Mouse (Mus musculus): ENCODE data around the gene Exd2.
A peak's percentile ranks its signal among the peaks of the same experiment; 100 is the strongest.

Exd2 gene

DNA sequence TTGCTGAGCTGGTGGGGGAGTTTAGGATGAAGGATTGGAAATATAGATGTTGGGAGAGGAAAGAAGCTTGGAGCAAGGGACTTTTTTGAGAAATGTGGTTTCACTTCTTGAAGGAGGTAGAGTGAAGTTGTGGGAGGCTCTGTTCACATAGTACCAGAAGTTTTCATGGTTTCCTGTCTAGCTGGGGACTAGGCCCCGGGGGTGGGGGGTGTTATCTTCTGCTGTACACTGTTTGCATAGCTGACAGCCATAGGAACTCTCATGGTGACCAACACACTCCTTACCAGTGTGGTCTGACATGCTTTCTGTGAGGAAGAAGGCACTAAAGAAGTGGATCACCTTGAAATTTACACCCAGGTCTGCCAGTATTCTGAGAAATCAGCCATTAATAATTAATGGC is 32.8 kb downstream of the Exd2 start:
- no peak for DNase-seq (ENCODE audit: low spot score in 2 of 2)

- DNase-seq (ENCODE audit: low spot score in 2 of 2): no peak
Measured at GRCm38 (mm10) chr12:80498356-80498755, 35.5 kb downstream of the Exd2 start.

GRCm38 (mm10) chr12:80500506-80500905 is 37.6 kb downstream of the Exd2 start:
- DNase-seq (ENCODE audit: low spot score in 2 of 2): no peak

DNA sequence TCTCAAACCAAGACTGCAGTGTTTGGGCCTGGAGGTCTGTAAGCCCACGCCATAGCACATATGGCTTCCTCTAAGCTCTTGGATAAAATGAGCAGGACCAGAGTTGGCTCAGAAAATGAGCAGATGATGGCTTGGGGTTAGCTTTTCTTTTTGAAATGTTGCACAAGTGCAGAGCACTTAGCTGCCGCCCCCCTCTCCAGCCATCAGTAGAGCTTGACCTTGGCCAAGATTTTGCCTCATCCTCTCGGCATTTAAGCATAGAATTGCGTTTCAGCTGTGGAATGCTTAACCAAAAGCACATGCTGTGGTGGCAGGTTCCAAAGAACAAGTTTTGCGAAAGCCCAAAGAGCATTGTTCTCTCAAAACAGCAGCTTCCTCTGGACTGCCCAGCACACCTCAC is 41.8 kb downstream of the Exd2 start:
- no peak for DNase-seq (ENCODE audit: low spot score in 2 of 2)

DNA sequence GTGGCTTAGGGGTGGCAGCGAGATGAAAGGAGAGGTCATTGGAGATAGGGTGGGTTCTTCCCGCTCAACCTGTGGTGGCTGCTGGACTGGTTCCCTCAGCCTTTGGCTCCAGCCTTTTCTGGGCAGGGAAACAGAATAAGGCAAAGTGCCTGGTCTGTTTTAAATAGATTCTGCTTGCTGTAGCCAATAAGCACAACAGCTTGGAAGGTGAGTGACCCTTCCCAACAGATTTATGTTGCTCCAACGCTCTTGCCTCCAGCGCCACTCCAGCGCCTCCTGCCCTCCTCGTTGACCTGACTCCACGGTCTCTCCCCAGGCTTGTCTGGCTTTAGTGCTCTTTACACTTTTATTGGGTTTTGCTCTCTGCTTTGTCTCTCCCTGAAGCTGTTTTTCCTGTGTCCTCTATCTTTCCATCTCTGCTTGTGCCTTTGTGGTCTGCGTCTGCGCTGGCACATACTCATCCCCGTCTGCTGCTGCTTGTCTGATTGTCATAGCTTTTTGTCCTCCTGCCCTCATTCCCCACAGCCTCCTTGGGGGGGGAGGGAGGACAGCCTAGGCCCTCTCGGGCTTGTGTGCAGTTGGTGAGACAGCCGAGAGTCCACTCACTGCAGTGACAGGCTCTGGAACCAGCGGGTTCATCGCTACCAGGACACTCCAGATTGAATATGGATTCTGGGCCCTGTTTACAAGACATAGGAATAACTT is 44.3 kb downstream of the Exd2 start:
- DNase-seq (ENCODE audit: low spot score in 2 of 2): no peak

DNA sequence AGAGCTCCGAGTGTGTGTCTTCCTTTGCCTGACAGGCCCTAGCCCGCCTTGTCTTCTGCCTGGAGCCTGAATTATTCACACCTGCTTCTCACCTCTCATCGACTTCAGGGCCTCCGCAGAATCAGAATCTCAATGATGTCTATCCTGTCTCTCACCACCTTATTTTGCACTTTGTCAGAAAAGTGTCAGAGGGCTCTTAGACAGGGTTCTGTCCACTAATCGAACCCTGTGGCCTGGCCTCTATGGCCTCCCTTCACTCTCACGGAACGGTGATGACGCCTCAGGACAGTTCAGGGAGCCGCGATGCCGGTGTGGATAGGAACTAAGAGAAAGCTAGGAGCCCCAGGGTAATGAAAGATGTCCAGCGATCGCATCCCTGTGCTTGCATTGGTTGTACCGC is 55.1 kb downstream of the Exd2 start, which contains the start of gene Galnt16:
Galnt16 (plus strand) TSS at position 301 of the 400 bp plus-strand sequence.
- DNase-seq (ENCODE audit: low spot score in 2 of 2): no peak

- DNase-seq (ENCODE audit: low spot score in 2 of 2): peak in 1 of 2 experiments; percentile 18
Measured at GRCm38 (mm10) chr12:80518393-80518756, 55.5 kb downstream of the Exd2 start.

DNA sequence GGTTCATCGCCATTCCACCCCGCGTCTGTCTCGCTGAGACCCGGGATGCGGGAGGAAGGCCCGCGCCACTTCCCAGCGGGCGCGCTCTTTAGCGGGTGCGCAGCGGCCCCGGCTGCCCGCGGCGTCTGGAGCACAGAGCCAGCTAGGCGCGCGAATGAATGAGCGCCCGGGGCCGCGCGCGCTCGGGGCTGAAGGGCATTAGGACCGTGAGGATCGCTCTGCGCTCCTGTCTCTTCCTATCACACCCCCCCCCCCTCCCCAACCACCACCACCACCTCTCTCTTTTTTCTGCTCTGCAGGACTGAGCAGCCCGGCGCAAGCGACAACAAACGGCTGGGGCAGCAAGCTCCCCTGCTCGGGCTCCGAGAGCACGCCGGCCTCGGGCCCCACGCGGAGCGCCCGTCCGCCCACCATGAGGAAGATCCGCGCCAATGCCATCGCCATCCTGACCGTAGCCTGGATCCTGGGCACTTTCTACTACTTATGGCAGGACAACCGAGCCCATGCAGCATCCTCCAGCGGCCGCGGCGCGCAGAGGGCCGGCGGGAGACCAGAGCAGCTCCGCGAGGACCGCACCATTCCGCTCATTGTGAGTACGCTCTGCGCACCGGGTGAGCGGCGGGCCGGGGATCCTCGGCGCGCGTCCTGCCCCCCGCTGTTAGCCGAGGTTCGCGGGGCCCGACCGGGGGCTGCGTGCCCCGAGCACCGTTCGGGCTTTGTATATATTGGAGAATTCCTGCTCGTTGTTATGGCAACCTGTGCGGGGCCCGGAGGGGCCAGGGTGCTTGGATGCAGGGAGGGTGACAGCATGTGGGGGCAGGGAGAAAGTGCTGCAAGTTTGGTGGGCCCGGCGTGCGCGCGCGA is 56.1 kb downstream of the Exd2 start:
- peak in 1 of 2 experiments; percentile 23 for DNase-seq (ENCODE audit: low spot score in 2 of 2)

GRCm38 (mm10) chr12:80519621-80520332 is 56.9 kb downstream of the Exd2 start:
- DNase-seq (ENCODE audit: low spot score in 2 of 2): peak in 1 of 2 experiments; percentile 30

GRCm38 (mm10) chr12:80522006-80522405 is 59.1 kb downstream of the Exd2 start:
- DNase-seq (ENCODE audit: low spot score in 2 of 2): no peak

DNA sequence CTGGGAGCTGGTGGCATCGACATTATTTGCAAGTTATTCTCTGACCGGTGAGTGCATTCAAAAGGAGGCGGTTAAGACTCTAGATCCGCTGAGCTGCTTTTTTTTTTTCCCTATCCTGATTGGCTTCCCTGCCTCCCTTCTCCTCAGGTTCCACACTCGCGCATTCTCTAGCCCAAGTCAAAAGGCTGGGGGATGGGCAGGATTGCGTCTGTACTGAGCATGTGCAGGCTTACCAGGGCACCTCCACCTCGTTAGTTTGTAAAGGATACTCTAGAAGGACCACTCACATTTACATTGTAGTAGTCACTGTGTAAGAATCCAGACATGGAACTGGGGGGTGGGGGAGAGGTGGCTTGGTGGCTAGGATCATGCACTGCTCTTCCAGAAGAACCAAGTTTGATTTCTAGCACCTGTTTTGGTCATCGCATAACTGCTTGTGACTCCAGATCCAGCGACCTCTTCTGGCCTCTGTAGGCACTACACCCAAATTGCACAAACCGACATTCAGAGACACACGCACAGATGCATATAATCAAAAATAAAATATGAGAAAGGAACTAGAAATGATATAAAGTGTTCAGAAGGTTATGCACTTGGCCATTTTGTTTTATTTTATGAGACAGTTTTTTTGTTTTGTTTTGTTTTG is 61.5 kb downstream of the Exd2 start:
- no peak for DNase-seq (ENCODE audit: low spot score in 2 of 2)

GRCm38 (mm10) chr12:80525513-80525912 is 62.6 kb downstream of the Exd2 start:
- no peak for DNase-seq (ENCODE audit: low spot score in 2 of 2)

GRCm38 (mm10) chr12:80526511-80526910 is 63.6 kb downstream of the Exd2 start:
- no peak for DNase-seq (ENCODE audit: low spot score in 2 of 2)

DNA sequence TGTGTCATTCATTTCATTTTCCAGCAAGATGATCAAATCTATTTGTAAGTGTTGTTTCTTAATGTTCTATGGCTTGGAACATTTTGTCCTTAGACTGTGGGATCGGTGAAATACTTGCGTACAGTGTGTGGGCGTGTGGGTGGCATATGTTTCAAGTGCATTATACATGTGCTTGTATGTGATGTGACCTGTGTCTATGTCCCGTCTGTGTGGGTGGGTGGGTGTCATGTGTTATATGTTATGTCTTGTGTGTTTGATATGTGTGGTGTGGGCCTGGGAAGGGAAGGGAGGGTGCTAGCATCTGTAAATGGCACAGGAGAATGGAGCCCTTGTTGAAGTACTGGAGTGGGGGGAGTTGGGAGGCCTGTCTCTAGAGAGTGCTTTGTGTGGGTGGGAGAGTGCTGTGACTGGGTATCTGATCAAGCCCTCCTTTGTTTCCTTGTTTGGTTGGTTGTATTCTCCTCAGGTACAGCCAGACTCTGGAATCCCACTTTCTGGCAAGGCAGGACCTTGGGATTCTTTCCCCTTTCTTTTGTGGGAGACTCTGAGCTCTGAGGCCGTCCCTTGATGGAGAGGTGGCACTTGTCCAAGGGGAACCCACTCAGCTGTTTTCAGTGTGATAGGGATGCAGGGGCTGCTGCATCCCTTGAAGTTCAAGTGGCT is 65.0 kb downstream of the Exd2 start:
- no peak for DNase-seq (ENCODE audit: low spot score in 2 of 2)

DNA sequence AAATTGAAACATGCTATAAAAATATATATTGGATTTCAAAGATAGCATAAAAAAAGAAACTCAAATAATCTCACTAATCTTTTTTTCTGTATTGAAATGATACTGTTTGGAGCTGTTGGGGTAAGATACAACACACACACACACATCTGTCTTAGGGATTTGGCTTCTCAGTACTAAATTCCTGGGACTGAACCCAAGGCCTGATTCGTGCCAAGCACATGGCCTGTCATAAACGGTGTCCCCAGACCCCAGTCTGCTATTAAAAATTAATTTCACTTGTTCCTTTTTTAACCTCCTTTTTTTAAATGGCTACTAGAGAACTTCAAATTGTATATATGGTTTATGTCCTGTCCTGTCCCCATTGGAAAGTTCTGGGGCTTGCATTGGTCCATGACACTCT is 67.2 kb downstream of the Exd2 start:
- no peak for DNase-seq (ENCODE audit: low spot score in 2 of 2)

GRCm38 (mm10) chr12:80530630-80531029 is 67.7 kb downstream of the Exd2 start:
- no peak for DNase-seq (ENCODE audit: low spot score in 2 of 2)

DNA sequence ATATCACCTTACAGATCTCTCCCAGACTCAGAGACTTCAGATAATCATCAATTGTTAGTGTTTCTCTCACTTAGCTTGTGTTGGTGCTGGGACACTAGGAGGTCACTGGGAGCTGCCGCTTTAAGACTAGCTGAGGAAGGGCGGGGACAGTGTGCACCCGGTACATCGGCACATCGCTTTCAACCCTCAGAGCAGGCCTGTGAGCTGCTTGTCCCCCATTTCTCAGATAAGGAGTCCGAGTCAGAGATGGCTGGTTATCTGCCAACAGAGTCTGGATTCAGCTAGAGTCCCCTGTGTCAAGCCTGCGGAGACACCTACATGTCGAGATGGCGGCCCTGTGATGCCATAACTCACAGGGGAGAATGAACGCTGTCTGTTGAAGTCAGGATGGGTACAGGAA is 68.7 kb downstream of the Exd2 start:
- no peak for DNase-seq (ENCODE audit: low spot score in 2 of 2)

- no peak for DNase-seq (ENCODE audit: low spot score in 2 of 2)
Measured at GRCm38 (mm10) chr12:80533876-80534275, 71.0 kb downstream of the Exd2 start.

DNA sequence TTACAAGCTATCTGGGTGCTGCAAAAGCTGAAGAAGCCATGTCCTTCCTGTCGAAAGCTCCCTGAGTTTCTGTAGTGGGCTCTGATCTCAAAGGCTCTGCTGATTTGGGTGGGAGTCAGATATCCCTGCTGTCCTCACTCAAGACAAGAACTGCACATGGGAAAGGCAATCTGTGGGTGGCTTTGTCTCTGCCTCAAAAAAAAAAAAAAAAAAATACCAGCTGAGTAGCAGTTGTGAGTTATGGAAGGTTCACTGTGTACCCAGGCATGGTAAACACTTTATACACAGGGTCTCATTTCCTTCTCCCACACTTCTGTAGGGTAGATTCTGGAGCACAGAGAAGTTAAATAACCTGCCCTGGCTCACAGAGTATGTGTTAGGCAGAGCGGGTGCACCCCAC is 74.4 kb downstream of the Exd2 start:
- DNase-seq (ENCODE audit: low spot score in 2 of 2): no peak

DNA sequence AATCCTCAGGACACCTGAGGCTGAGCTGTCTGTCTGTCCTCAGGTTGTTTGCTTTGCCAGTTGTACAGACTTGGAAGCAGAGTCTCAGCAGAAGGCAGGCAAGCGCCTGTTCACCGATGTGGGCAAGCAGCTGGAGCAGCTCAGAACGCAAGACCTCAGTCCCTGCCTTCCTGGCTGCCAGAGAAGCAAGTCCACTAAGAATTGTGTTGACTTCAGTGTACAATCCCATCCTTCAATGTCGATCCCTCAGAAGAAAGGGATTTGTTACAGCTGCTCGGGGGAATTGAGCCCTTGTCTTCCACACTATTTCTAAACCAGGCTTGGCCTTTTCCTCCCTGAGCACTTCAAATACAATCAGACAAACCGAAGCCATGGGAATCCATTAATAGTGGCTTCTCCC is 75.4 kb downstream of the Exd2 start:
- DNase-seq (ENCODE audit: low spot score in 2 of 2): no peak

DNA sequence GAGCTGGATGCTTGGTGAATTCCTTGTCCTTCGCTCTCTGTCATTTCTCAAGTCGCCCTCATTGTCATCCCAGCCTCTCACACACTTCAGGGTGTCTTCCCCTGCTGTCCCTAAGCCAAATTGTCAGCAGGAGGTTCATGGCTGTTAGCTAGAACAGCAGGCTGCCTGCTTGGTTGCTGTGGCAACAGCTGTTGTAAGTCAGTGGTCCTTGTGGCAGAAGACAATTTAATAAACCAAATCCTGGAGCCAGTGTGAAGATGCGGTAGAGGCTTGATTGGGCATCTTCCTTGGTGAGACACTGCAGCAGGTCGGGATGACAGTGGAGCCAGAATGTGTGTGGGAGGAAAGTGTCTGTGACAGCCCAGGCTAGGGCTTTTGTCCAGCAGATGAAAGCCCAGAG is 82.4 kb downstream of the Exd2 start:
- no peak for DNase-seq (ENCODE audit: low spot score in 2 of 2)
